Mouse (Mus musculus): ENCODE measurements at regions not wholly inside any gene's neighbourhood (a gene's known extent, or its start where the extent isn't known, plus 50 kb on each side); places are given as distances from the start of the nearest gene placed in this dataset.
"Not testable (repeated sequence)": the region's sequence is repeated elsewhere in the genome, so short reads cannot be mapped to it uniquely, and the experiment has no call there.

- DNase-seq = peak; percentile 35
These were observed 192.9 kb upstream of the Hs6st1 start for GRCm38 (mm10) chr1:35875210-35875811.

- peak; percentile 34 for DNase-seq
These were observed 189.8 kb upstream of the Hs6st1 start for GRCm38 (mm10) chr1:35878426-35878825.

- peak; percentile 84 for DNase-seq
These were observed 188.7 kb upstream of the Hs6st1 start for GRCm38 (mm10) chr1:35879388-35880093.

- DNase-seq = no peak
These were observed 187.5 kb upstream of the Hs6st1 start for GRCm38 (mm10) chr1:35880562-35881265.

GRCm38 (mm10) chr1:35881521-35881920 is 186.7 kb upstream of the Hs6st1 start:
- no peak for DNase-seq

- no peak for DNase-seq
These were observed 186.1 kb upstream of the Hs6st1 start for GRCm38 (mm10) chr1:35882101-35882500.

- DNase-seq = no peak
These were observed 178.3 kb upstream of the Hs6st1 start for GRCm38 (mm10) chr1:35889731-35890499.

- DNase-seq = no peak
These were observed 177.7 kb upstream of the Hs6st1 start for GRCm38 (mm10) chr1:35890500-35890900.

GRCm38 (mm10) chr1:35899536-35899935 is 168.7 kb upstream of the Hs6st1 start:
- DNase-seq = no peak

- DNase-seq = no peak
These were observed 164.1 kb upstream of the Hs6st1 start for GRCm38 (mm10) chr1:35904001-35904547.

GRCm38 (mm10) chr1:35913551-35913950 is 154.6 kb upstream of the Hs6st1 start:
- no peak for DNase-seq

GRCm38 (mm10) chr1:35914175-35914574 is 154.0 kb upstream of the Hs6st1 start:
- DNase-seq = not testable (repeated sequence)

- no peak for DNase-seq
These were observed 152.7 kb upstream of the Hs6st1 start for GRCm38 (mm10) chr1:35915526-35915925.

- DNase-seq = no peak
These were observed 148.1 kb upstream of the Hs6st1 start for GRCm38 (mm10) chr1:35919840-35920734.

- no peak for DNase-seq
These were observed 143.4 kb upstream of the Hs6st1 start for GRCm38 (mm10) chr1:35924796-35925195.

GRCm38 (mm10) chr1:35925301-35925700 is 142.9 kb upstream of the Hs6st1 start:
- no peak for DNase-seq

GRCm38 (mm10) chr1:35926191-35927048 is 141.8 kb upstream of the Hs6st1 start:
- DNase-seq = peak; percentile 69

- no peak for DNase-seq
These were observed 141.2 kb upstream of the Hs6st1 start for GRCm38 (mm10) chr1:35927049-35927415.

GRCm38 (mm10) chr1:35930351-35930750 is 137.8 kb upstream of the Hs6st1 start:
- DNase-seq = no peak

- no peak for DNase-seq
These were observed 137.1 kb upstream of the Hs6st1 start for GRCm38 (mm10) chr1:35931056-35931455.

- DNase-seq = no peak
These were observed 134.7 kb upstream of the Hs6st1 start for GRCm38 (mm10) chr1:35933511-35933910.
